Mouse (Mus musculus) retina, postnatal 1 day (tissue): ENCODE measurements around the gene Ccdc113.
A peak's percentile ranks its signal among the peaks of the same experiment; 100 is the strongest.

ENCODE experiments used
- DNase-seq: peaks from one replicate; pipeline ENCODE4 v3.0.0-alpha.2; 2012

Ccdc113 gene

GRCm38 (mm10) chr8:95533584-95534387, at the start of gene Ccdc113:
Gene Ccdc113, plus strand, starts transcription at chr8:95534085.
- peak; percentile 91 for DNase-seq

GRCm38 (mm10) chr8:95487800-95488697, 45.8 kb upstream of the Ccdc113 start:
- DNase-seq = peak; percentile 18

- DNase-seq = peak; percentile 91
These were observed 45.1 kb upstream of the Ccdc113 start for GRCm38 (mm10) chr8:95488698-95489332.

DNA sequence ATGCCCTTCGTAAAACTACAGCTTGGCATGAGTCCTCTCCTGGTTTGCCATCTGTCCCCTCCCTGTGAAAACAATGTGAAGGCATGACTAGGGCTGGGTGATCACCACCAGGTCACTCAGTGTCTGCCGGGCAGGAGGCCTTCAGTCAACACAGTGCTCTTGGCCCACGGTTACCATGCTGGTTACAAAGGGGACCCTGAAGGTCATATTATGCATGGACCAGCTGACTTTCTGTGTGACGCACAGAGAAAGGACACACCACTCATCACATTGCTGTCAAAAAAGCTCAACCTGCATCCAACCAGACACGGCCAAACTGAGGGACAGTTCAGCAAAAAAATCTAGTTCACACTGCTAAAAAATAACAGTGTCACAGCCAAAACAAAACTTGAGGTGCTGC, 43.9 kb upstream of the Ccdc113 start, which contains the start of gene Csnk2a2:
Gene Csnk2a2, minus strand, starts transcription at position 34 of the 400 bp plus-strand sequence.
- DNase-seq = no peak

- DNase-seq = no peak
These were observed 41.8 kb upstream of the Ccdc113 start for GRCm38 (mm10) chr8:95492057-95492456.

- no peak for DNase-seq
These were observed 38.4 kb upstream of the Ccdc113 start for GRCm38 (mm10) chr8:95495444-95495843.

- no peak for DNase-seq
These were observed 37.5 kb upstream of the Ccdc113 start for GRCm38 (mm10) chr8:95496420-95496819.

- no peak for DNase-seq
These were observed 36.1 kb upstream of the Ccdc113 start for GRCm38 (mm10) chr8:95497821-95498220.

DNA sequence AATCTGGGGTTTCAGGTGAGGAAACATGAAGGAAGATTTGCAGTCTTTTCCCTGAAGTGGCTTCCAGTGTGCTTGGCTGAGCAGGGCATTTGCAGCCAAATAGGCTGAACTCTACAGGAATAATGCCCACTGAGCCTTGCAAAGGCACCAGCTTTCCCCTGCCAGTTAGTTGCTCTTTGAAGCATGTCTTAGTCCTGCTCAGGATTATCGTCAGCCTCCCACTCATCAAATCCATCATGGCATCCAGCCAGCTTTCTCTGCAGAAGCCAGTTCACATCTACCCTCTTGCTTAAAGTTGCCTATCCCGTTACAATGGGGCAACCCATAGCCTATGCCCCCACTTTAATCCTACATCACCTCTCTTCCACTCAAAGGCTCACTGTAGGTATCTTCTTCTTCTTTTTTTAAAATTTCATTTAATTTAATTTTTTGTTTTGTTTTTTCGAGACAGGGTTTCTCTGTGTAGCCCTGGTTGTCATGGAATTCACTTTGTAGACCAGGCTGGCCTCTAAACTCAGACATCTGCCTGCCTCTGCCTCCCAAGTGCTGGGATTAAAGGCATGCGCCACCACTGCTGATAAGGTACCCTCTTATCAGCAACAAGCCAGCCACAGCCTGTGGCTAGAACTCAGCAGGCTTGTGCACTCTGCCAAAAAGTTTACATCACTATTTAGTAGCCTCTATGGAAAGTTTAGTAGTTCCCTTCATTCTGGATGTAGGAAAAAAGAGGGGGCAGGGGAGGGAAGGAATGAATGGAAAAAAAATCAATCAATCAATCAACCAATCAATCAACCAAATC, 34.4 kb upstream of the Ccdc113 start:
- DNase-seq = peak; percentile 74

GRCm38 (mm10) chr8:95500436-95500835, 33.4 kb upstream of the Ccdc113 start:
- DNase-seq = peak; percentile 76

DNA sequence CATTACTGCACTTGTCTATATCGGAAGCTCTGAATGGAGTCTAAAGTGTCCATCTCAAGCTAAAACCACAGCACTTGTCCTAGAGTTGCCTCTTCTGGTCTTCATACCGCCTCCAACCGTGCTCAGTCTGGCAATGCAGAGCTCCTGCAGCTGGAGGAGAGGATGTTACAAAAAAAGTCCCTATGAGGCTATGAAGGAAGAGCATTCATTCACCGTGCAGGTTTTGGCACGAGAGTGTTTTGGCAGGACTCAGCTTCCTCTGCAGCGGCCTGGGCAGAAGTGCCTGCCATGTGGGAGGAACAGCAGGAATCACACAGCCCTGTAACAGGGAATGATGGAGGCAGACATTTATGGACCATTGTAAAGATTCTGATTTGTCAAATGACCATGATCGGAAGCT, 31.5 kb upstream of the Ccdc113 start:
- DNase-seq = no peak

DNA sequence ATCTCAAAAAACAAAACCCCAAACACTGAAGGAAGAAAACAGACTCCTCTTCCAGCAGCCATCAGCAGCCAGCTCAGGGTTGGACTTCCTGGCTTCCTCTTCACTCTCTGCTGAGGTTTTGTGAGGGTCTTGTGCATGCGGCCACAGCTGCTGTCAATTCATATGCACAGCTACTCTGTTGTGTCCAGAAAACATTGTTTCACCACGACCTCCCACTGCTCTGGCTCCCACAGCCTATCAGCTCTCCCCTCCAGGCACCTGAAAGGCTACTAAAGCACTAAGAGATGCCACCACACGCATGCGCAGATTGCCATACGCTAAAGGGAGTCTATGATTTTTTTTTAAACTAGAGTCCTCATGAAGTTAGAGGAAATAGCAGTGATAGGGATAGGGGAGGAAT, 29.1 kb upstream of the Ccdc113 start:
- DNase-seq = no peak

DNA sequence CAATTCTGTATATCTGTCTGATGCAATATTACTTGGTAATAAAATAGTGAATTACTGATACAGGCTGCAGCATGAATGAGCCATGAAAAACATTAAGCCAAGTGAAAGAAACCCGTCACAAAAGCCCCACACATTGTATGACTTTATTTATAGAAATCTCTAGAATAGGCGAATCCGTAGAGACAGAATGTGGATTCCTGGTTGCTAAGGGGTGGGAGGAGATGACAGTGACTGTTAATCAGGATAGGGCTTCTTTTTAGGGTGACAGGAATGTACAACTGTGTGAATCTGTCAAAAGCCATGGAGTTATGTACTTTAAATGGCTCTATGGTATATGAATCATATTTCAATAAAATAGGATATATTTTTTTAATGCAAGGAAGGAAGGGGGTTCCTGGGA, 28.3 kb upstream of the Ccdc113 start:
- no peak for DNase-seq

DNA sequence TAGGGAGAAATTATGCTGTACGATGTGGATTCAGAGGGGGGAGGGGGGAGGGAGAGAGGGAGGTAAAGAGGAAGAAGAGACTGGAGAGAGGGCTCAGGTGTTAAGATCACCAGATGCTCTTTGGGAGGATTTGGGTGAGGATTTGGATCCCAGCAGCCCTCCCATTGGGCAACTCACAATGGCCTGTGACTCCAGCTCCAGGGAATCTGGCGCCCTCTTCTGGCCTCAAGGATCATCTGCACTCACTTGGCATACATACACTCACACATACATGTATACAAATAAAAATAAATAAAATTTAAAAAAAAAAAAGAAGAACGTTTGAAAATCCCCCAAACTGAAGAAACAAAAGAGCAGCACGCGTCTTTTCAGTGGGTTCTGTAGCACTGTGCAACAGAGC, 27.6 kb upstream of the Ccdc113 start:
- peak; percentile 10 for DNase-seq

DNA sequence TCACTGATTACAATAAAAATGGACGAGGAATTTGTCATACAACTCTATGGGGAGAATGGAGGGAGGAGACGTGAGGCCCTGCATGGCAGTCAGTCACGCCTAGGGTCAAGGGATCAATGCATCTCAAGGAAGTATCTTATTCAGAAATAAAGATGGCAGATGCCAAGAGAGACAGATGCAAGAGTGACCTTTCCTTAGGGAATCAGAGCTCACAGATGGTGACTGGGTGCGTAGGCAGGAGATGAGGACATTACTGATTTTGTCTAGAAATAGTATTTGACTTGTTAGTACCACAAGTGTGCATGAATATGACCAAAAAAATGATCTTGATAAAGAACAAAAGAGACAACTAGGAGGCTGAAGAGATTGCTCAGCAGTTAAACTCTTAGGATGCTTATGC, 21.6 kb upstream of the Ccdc113 start:
- DNase-seq = no peak

DNA sequence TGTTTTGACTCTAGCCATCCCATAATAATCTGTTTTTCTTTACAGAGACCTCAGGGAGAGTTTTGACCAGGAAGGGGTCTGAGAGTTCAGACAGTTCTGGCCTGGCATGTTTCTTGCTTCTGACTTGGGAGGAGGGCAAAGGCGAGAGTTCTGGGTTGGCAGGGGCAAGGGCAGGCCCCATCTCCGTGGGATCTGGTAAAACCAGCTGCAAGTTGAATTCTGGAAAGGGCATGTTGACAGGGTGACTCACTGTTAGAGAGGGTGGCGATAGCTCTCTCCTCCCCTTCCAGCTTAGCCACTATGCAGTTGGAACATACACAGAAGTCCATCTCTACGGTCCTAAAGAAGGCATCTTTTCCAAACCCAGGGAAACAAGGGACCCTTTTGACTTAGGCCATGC, 20.7 kb upstream of the Ccdc113 start:
- DNase-seq = no peak

DNA sequence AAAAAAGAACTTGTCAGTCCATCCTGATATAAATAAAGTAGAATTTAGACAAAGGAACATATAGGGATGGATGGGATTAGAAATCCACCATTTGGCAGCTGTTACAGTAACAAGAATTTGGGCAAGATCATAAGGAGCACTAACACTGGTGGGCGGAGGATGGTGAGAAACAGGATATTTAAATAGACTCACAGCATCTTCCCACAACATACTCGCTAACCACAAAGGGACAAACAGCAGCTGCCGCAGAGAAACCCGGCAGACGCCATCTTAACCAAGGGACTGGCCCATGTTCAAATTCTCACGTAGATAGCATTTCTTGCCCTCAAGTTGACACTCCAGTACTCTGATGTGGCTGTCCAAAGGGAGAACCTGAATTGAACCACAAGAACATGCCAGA, 17.0 kb upstream of the Ccdc113 start:
- no peak for DNase-seq

DNA sequence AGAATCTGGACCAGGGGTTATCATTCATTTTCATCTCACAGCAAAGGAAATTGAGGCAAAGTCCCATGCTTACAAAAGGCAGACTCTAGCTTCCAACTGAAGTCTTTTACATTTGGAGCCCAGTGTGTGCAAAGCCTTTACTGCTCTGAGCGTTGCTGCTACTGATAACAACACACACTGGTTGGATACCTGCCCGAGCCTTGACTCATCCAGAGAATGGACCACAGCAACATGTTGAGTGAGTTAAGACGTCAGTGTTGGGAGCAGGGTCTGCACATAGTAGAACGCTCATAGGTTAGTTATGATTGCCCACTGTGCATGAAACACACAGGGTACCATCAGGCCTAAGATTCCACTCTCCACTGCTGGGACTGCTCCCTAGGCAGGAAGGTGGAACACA, 9.9 kb upstream of the Ccdc113 start:
- no peak for DNase-seq

DNA sequence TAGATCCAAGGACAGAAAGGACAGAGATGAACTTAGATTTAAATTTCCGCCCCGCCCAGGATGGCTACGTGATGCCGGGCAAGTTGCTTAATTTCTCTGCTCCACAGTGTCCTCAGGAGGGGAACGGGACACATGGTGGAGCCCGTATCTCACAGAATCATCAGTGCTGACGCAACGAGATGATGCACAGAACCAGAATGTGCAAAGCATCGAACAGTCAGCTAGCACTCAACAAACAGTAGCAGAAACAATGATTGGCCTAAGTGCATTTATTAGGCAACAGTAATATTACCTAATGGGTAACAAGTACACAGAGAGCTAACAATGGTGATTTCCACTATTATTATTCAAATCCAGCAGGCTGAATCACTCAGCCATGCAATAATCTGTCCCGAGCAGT, 5.7 kb upstream of the Ccdc113 start:
- no peak for DNase-seq

GRCm38 (mm10) chr8:95528750-95529310, 5.1 kb upstream of the Ccdc113 start:
- no peak for DNase-seq

DNA sequence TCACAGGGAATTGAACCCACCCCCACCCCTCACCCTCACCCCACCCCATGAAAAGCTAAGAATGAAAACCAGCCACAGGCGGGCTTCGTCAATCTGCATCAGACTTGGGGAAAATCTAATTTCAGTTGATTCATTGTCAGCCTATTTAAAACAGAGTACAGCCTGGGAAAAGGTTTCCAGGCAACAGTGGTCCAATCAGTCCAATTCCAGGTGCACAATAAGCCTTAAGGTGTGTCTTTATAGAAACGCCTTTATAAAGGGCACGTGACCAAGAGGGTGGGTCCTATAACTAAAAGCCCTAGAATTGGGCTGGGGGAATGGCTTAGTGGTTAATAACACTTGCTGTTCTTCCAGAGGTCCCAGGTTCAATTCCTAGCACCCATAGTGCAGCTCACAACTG, 1.7 kb upstream of the Ccdc113 start:
- no peak for DNase-seq

GRCm38 (mm10) chr8:95539487-95539886, 5.6 kb downstream of the Ccdc113 start:
- no peak for DNase-seq
